Mouse (Mus musculus) left cerebral cortex, postnatal 14 days (tissue): ENCODE results near the gene Msh5. TPM values are rescaled to one million over a fixed set of nuclear protein-coding genes. Genes with fewer than 3 reads are reported as not detected.
"Not testable (repeated sequence)": the region's sequence is repeated elsewhere in the genome, so short reads cannot be mapped to it uniquely, and the experiment has no call there.

Experiments
- DNase-seq, 2 experiments: peaks; one replicate each; pipeline ENCODE4 v3.0.0; 2021 to 2022; ENCODE audit warnings: low spot score in 2 of 2, mixed read lengths in 1 of 2
- intact Hi-C: fragments of 180-260 bp; cut with DNase I; formaldehyde crosslinking; loops from one replicate; pipeline ENCODE4 v1.15.1; 2025
- total RNA-seq, 2 experiments: library from RNA; stranded (reverse); gene quantifications; 2 replicates each; pipeline ENCODE4 v1.2.3; 2021

Msh5 gene
- total RNA-seq, 2 experiments from 2014 or later = 0.59 to 0.75 TPM

- intact Hi-C loops = no loop called here
- peak in 1 of 2 experiments; percentile 51 for DNase-seq
Measured at GRCm38 (mm10) chr17:35051156-35052086, 4.9 kb upstream of the Msh5 start.

GRCm38 (mm10) chr17:35050126-35050750 lies 3.7 kb upstream of the Msh5 start:
- intact Hi-C loops = no loop called here
- no peak for DNase-seq

- intact Hi-C loops = no loop called here
- no peak for DNase-seq
Measured at GRCm38 (mm10) chr17:35049561-35050016, 3.0 kb upstream of the Msh5 start, which contains the start of gene Clic1. Gene Clic1, plus strand, starts transcription at chr17:35049966.

GRCm38 (mm10) chr17:35048932-35049440 lies 2.4 kb upstream of the Msh5 start:
- DNase-seq = no peak
- intact Hi-C loops = no loop called here

DNA sequence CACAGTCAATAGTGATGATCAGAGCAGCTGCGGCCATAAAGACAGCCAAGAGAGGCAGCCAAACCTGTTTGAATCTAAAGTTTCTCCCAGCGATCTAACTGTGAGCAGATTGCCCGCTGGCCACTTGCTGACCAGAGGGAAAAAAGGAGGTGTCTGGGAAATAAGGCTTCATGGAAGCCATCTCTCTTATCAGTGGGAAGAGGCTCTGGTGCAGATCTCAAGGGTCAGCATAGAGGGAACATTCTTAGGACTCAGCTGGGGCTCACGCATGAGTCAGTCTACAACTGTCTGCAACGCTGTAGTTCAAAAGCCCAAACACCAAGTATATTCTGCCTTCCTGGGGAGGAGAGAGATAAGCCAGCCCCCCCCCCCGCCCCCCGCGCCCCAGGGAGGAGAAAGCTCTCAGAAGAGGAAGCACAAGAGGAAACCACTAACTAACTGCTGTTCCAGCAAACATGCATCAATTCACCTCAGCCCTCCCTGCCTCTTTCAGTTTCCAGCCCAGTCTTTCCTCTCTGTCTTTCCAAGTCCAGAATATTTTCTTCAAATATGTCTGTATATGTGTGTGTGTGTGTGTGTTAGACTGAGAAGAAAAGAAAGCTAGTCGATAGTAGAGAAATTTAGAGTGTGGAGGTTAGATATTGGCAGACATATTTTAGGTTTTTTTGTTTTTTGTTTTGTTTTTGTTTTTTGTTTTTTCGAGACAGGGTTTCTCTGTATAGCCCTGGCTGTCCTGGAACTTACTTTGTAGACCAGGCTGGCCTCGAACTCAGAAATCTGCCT lies 1.8 kb upstream of the Msh5 start:
- intact Hi-C loops = no loop called here
- no peak for DNase-seq

DNA sequence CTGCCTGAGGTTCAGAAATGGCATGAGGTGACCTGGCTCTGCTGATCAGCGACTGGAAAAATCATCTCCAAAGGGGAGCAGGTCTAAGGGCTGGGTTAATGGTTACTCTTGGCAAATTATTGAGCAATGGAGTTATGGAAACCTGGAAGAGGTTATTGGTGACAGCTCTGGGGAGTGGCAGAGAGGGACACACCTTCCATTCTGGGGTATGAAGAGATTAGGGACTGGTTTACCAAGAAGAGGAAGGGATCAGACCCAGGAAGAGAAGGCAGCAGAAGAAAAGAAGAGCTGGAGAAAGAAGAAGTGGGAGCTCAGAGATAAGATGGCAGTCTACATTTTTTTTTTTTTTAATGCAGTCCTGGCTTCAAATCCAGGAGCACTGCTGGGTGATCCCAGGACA lies 1.1 kb upstream of the Msh5 start:
- intact Hi-C loops = no loop called here
- no peak for DNase-seq

DNA sequence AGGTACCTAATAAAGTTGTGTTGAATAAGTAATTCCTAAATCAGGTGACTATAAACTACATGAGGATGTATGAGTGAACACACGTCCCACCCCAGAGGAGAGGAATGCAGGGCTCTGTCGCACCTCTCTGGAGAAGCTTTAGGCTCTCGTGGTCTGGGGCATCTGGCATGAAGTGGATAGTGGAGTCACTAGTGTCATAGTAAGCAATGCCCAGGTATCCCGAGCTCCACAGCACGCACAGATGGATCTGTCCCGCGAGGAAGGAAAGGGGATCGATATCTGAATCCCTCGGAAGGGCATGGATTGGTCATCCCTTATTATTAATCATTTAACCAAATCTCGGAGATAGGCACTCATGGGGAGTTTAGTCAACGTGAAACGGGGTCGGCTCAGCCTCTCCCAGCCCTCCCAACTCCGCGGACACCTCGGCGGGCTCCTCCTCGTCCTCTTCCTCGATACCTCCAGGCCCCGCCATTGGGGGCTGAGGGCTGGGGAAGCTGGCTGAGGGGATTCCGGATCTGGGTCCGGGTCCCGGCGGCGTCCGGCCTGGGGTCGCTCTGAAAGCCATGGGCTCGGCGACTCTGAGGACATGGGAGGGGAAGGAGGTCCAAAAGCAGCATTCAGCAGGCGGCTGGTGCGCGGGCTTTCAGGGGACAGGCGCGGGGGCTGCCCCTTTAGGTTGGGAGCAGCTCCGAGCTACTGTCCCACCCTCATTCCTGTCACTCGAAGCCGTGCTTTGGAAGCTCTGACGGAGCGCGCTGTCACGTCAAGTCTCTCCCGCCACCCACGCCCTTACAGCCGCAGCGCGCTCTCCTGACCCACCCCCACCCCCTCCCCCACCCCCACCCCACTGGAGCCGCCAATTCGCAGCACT lies 501 bp downstream of the Msh5 start:
- DNase-seq = no peak
- intact Hi-C loops = no loop called here

DNA sequence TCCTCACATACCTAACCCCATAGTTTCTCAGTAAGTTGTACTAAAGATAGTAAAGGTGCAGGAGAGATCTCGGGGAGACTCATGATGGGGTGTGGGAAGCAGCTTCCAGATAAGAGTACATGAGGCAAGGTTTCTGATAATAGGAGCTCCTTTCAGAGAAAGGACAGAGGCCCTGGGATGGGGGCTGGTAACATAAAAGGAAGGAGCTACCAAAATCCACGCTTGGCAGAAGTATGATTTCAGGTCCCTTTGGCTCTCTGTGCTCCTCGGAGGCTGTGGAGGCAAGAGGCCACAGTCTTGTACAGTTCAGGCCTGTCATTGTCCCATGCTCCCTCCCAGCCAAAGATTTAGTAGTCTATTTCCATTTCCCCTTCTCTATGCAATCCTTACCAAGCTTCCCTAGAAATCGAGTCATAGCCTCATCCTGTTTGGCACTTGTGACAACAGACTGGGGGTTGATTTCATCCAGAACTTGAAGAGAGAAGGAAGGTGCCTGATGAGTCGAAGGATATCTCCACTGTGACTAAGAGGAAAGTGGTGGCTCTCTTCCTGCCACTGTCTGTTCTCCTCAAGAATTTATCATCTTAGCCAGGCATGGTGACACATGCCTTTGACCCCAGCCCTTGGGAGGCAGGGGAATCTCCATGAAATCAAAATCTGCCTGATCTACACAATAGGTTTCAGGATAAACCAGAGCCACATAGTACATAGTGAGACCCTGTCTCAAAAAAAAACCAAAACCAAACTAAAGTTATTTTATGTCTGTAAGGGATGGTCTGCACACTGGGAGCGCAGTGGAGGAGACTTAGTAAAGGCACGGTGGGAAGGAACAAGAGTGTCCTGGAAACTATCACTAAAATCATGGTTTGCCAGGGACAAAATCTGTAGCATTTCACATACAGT lies 1.4 kb downstream of the Msh5 start:
- intact Hi-C loops = no loop called here
- DNase-seq = no peak

DNA sequence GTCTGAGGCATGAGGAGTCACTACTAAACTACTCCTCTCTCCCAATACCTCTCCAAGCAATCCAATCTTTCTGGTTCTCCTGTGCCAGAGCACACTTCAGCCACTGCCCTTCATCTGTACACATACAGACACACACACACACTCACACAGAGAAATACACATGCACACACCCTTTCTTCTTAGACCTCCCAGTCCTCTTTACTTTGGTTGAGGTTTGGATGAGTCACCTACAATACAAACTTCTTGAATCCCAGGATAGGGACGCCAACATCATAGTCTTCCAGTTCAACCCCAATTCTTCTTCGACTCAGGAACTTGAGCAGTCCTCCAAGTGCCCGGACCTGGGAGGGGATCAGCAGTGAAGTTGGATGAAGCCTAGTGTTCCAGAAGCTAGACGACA lies 2.8 kb downstream of the Msh5 start:
- intact Hi-C loops = no loop called here
- DNase-seq = no peak

GRCm38 (mm10) chr17:35039121-35039873 lies 7.2 kb downstream of the Msh5 start:
- intact Hi-C loops = no loop called here
- DNase-seq = peak in 1 of 2 experiments; percentile 60

- intact Hi-C loops = no loop called here
- DNase-seq = no peak
Measured at GRCm38 (mm10) chr17:35034896-35035295, 11.6 kb downstream of the Msh5 start.

GRCm38 (mm10) chr17:35033703-35034102 lies 12.8 kb downstream of the Msh5 start:
- intact Hi-C loops = not testable (repeated sequence)

DNA sequence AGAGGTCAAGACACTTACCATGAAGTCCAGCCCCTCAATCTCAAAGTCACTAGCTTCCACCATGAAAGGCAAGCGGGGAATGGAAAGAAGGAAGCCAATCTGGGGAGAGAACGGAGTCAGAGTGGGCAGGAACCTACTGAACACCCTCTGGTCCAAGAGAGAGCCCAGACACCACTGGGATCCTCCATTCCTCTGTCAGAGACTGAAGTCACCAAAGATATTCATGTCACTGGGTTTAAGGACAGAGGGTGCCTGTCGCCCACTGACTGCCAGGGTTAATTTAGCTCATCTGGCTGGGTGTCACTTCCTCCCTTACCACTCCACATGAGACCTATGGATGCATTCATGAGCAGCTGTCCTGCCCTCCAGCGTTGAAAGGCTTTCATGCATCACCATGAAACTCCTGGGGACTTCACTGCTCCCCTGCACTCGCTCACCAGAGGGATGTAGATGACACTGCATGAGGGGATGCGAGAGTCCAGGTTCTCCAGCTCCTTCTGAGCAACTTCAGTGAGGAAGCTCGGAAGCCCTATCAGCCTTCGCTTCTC lies 14.1 kb downstream of the Msh5 start:
- no peak for DNase-seq
- intact Hi-C loops = no loop called here

More at GRCm38 (mm10) chr17:35033703-35034102, 12.8 kb downstream of the Msh5 start:
- DNase-seq = not testable (repeated sequence)

DNA sequence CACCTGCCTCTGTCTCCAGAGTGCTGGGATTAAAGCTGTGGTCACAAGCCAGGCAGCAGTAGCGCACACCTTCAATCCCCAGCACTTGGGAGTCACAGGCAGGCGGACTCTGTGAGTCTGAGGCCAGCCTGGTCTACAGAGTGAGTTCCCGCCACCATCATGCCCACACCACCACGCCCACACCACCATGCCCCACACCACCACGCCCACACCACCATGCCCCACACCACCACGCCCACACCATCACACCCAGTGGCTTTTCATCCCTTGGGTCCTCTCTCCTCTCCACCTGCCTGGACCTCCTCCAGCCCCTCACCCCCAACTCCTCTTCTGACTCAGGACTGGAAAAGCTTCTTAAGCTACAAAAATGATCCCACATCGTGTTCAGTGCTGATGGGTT lies 14.7 kb downstream of the Msh5 start:
- DNase-seq = no peak
- intact Hi-C loops = no loop called here

GRCm38 (mm10) chr17:35031272-35031671 lies 15.3 kb downstream of the Msh5 start:
- DNase-seq = no peak
- intact Hi-C loops = no loop called here

- DNase-seq = no peak
- intact Hi-C loops = no loop called here
Measured at GRCm38 (mm10) chr17:35029691-35030532, 16.6 kb downstream of the Msh5 start.
